Mouse (Mus musculus): Measurements from ENCODE around the gene Aim2.
A peak's percentile ranks its signal among the peaks of the same experiment; 100 is the strongest.

The Aim2 gene

GRCm38 (mm10) chr1:173349192-173349591 is 1.5 kb upstream of the Aim2 start:
- no peak for DNase-seq

GRCm38 (mm10) chr1:173349946-173350345 is 733 bp upstream of the Aim2 start:
- peak; percentile 54 to 56 for DNase-seq

- no peak for DNase-seq
These were observed 4.6 kb downstream of the Aim2 start for GRCm38 (mm10) chr1:173355107-173355846.

- no peak for DNase-seq
These were observed 6.0 kb downstream of the Aim2 start for GRCm38 (mm10) chr1:173356699-173357098.

- no peak for DNase-seq
These were observed 7.1 kb downstream of the Aim2 start for GRCm38 (mm10) chr1:173357799-173358198.

GRCm38 (mm10) chr1:173359590-173360290 is 9.1 kb downstream of the Aim2 start:
- DNase-seq, result no peak

- peak; percentile 81 to 86 for DNase-seq
These were observed 11.0 kb downstream of the Aim2 start for GRCm38 (mm10) chr1:173361651-173362050.

GRCm38 (mm10) chr1:173363436-173363835 is 12.8 kb downstream of the Aim2 start:
- no peak for DNase-seq

GRCm38 (mm10) chr1:173364125-173364800 is 13.6 kb downstream of the Aim2 start:
- DNase-seq, result no peak

- DNase-seq, result peak in 1 of 2 experiments; percentile 3
These were observed 15.3 kb downstream of the Aim2 start for GRCm38 (mm10) chr1:173365970-173366409.

- DNase-seq, result peak in 1 of 2 experiments; percentile 4
These were observed 16.1 kb downstream of the Aim2 start for GRCm38 (mm10) chr1:173366701-173367355.

- peak; percentile 10 to 18 for DNase-seq
These were observed 16.8 kb downstream of the Aim2 start, which contains the start of gene Cadm3 for GRCm38 (mm10) chr1:173367356-173368046. Gene Cadm3, minus strand, starts transcription at chr1:173367695.

GRCm38 (mm10) chr1:173369611-173370010 is 18.9 kb downstream of the Aim2 start:
- no peak for DNase-seq

GRCm38 (mm10) chr1:173370456-173370855 is 19.8 kb downstream of the Aim2 start:
- no peak for DNase-seq

GRCm38 (mm10) chr1:173371586-173371985 is 20.9 kb downstream of the Aim2 start:
- DNase-seq, result no peak

GRCm38 (mm10) chr1:173374020-173374419 is 23.3 kb downstream of the Aim2 start:
- DNase-seq, result no peak

GRCm38 (mm10) chr1:173377380-173378112 is 26.9 kb downstream of the Aim2 start:
- DNase-seq, result peak; percentile 70 to 72

GRCm38 (mm10) chr1:173381436-173381835 is 30.8 kb downstream of the Aim2 start:
- DNase-seq, result no peak

GRCm38 (mm10) chr1:173389431-173389830 is 38.8 kb downstream of the Aim2 start:
- no peak for DNase-seq

- DNase-seq, result peak; percentile 16 to 17
These were observed 39.3 kb downstream of the Aim2 start for GRCm38 (mm10) chr1:173389901-173390401.

- DNase-seq, result no peak
These were observed 41.1 kb downstream of the Aim2 start for GRCm38 (mm10) chr1:173391754-173392153.

Measured in kidney, postnatal 4 days (tissue).